Mouse (Mus musculus) ES-E14 (cell line): ENCODE measurements around the gene Ttc39d.

ENCODE experiments used
- CHD2 ChIP-seq: IDR thresholded peaks from 2 replicates; pipeline ENCODE4 v1.6.1; 2014; ENCODE audit warnings: mild to moderate bottlenecking, low read depth, low read length, inconsistent platforms
- HCFC1 ChIP-seq: IDR thresholded peaks from 2 replicates; pipeline ENCODE4 v1.6.1; 2012; ENCODE audit warnings: low read length, inconsistent platforms, borderline replicate concordance; ENCODE audit not compliant: insufficient read depth
- ZC3H11A ChIP-seq: IDR thresholded peaks from 2 replicates; pipeline ENCODE4 v1.6.1; 2012; ENCODE audit warnings: low read depth, mild to moderate bottlenecking, inconsistent platforms, low read length, borderline replicate concordance
- ZNF384 ChIP-seq: IDR thresholded peaks from 2 replicates; pipeline ENCODE4 v1.6.1; 2012; ENCODE audit warnings: low read depth, low read length, inconsistent platforms

- TF ChIP-seq CHD2 (no peak), HCFC1 (no peak), ZNF384 (no peak), ZC3H11A (no peak)
Observed at GRCm38 (mm10) chr17:80243116-80243515, 35.9 kb downstream of the Ttc39d start.
